Mouse (Mus musculus) CH12.LX (cell line): ENCODE measurements at regions not wholly inside any gene's neighbourhood (a gene's known extent, or its start where the extent isn't known, plus 50 kb on each side); places are given as distances from the start of the nearest gene placed in this dataset.

Source experiments
- DNase-seq: peaks from one replicate; pipeline ENCODE4 v3.0.0-alpha.2; 2013; ENCODE audit errors: extremely low read depth
- H3K27ac ChIP-seq: 2 replicates; pipeline ENCODE4 v1.5.1; 2012; ENCODE audit warnings: low read depth, mild to moderate bottlenecking, control low read depth, moderate library complexity; ENCODE audit not compliant: insufficient read depth
- H3K27me3 ChIP-seq: replicated peaks from 2 replicates; pipeline ENCODE3; 2012; ENCODE audit warnings: inconsistent platforms
- H3K36me3 ChIP-seq, 2 experiments: replicated peaks in 1 of 2; 2 replicates each; pipeline versions ENCODE3 to v1.6.1; 2012; ENCODE audit warnings: inconsistent platforms in 1 of 2, low read length in 1 of 2, mild to moderate bottlenecking in 1 of 2, mixed read lengths in 1 of 2, moderate library complexity in 1 of 2; ENCODE audit not compliant: control insufficient read depth in 1 of 2, insufficient read depth in 1 of 2
- H3K4me1 ChIP-seq, 2 experiments: 2 replicates each; pipeline ENCODE4 v1.6.1; 2012; ENCODE audit warnings: inconsistent platforms in 1 of 2, moderate library complexity in 1 of 2; ENCODE audit not compliant: insufficient read depth in 2 of 2, control insufficient read depth in 1 of 2
- H3K4me2 ChIP-seq: 2 replicates; pipeline ENCODE4 v1.6.1; 2012; ENCODE audit warnings: low read depth, mild to moderate bottlenecking, control low read depth; ENCODE audit not compliant: poor library complexity, insufficient read depth, severe bottlenecking
- H3K4me3 ChIP-seq, 3 experiments: fragments of 150-350 bp in 1 of 3; sonication (generic) in 1 of 3; replicated peaks in 1 of 3; 2 replicates each; pipeline versions ENCODE3 to v1.5.1; 2011 to 2012; ENCODE audit warnings: low read depth in 2 of 3, low read length in 2 of 3, mild to moderate bottlenecking in 2 of 3, moderate library complexity in 2 of 3, control low read depth in 1 of 3, improper control_type of control experiment in 1 of 3, inconsistent platforms in 1 of 3, mixed read lengths in 1 of 3; ENCODE audit not compliant: poor library complexity in 1 of 3
- H3K79me2 ChIP-seq: replicated peaks from 2 replicates; pipeline ENCODE4 v1.6.1; 2012; ENCODE audit warnings: mild to moderate bottlenecking, moderate library complexity; ENCODE audit not compliant: control insufficient read depth, poor library complexity, insufficient read depth, severe bottlenecking; ENCODE audit errors: extremely low read depth
- H3K9ac ChIP-seq: 2 replicates; pipeline ENCODE4 v1.6.1; 2012; ENCODE audit warnings: low read depth, mild to moderate bottlenecking, control low read depth, moderate library complexity; ENCODE audit not compliant: insufficient read depth
- H3K9me3 ChIP-seq: replicated peaks from 2 replicates; pipeline ENCODE3; 2012; ENCODE audit warnings: low read length, inconsistent platforms, mixed read lengths
- BHLHE40 ChIP-seq: IDR thresholded peaks from 2 replicates; pipeline ENCODE4 v1.6.1; 2011; ENCODE audit warnings: mild to moderate bottlenecking, low read depth, low read length, improper control_type of control experiment
- CHD1 ChIP-seq: IDR thresholded peaks from 2 replicates; pipeline ENCODE4 v1.6.1; 2012; ENCODE audit warnings: low read depth, low read length, improper control_type of control experiment, inconsistent platforms
- CHD2 ChIP-seq: IDR thresholded peaks from 2 replicates; pipeline ENCODE4 v1.6.1; 2011; ENCODE audit warnings: low read length, improper control_type of control experiment
- CTCF ChIP-seq, 2 experiments: IDR thresholded peaks in 1 of 2; conservative IDR thresholded peaks in 1 of 2; 2 replicates each; pipeline ENCODE4 v1.5.1; 2011 to 2012; ENCODE audit warnings: low read depth in 2 of 2, low read length in 2 of 2, improper control_type of control experiment in 1 of 2, inconsistent platforms in 1 of 2, mild to moderate bottlenecking in 1 of 2, moderate library complexity in 1 of 2
- E2F4 ChIP-seq: IDR thresholded peaks from 2 replicates; pipeline ENCODE4 v1.6.1; 2011; ENCODE audit warnings: low read depth, low read length, improper control_type of control experiment; ENCODE audit not compliant: insufficient replicate concordance
- ELF1 ChIP-seq: IDR thresholded peaks from 2 replicates; pipeline ENCODE4 v1.6.1; 2014; ENCODE audit warnings: low read depth, mild to moderate bottlenecking, inconsistent platforms, low read length, improper control_type of control experiment
- EP300 ChIP-seq: IDR thresholded peaks from 2 replicates; pipeline ENCODE4 v1.6.1; 2011; ENCODE audit warnings: low read length, improper control_type of control experiment
- ETS1 ChIP-seq: conservative IDR thresholded peaks from 2 replicates; pipeline ENCODE4 v1.6.1; 2012; ENCODE audit warnings: low read depth, mild to moderate bottlenecking, inconsistent platforms, low read length, improper control_type of control experiment, moderate library complexity
- GABPA ChIP-seq: IDR thresholded peaks from 2 replicates; pipeline ENCODE4 v1.6.1; 2012; ENCODE audit warnings: low read depth, low read length, improper control_type of control experiment, inconsistent platforms; ENCODE audit not compliant: insufficient replicate concordance
- IRF4 ChIP-seq: IDR thresholded peaks from 2 replicates; pipeline ENCODE4 v1.6.1; 2014; ENCODE audit warnings: low read depth, mild to moderate bottlenecking, inconsistent platforms, low read length, improper control_type of control experiment
- JUN ChIP-seq: IDR thresholded peaks from 2 replicates; pipeline ENCODE4 v1.6.1; 2011; ENCODE audit warnings: low read depth, mild to moderate bottlenecking, low read length, improper control_type of control experiment, moderate library complexity; ENCODE audit not compliant: insufficient read depth
- JUND ChIP-seq: conservative IDR thresholded peaks from 2 replicates; pipeline ENCODE4 v1.6.1; 2011; ENCODE audit warnings: low read depth, low read length, improper control_type of control experiment
- MAFK ChIP-seq: IDR thresholded peaks from 2 replicates; pipeline ENCODE4 v1.6.1; 2011; ENCODE audit warnings: low read length, improper control_type of control experiment; ENCODE audit not compliant: insufficient replicate concordance
- MAX ChIP-seq: IDR thresholded peaks from 2 replicates; pipeline ENCODE4 v1.6.1; 2011; ENCODE audit warnings: low read length, improper control_type of control experiment
- MAZ ChIP-seq: IDR thresholded peaks from 2 replicates; pipeline ENCODE4 v1.6.1; 2012; ENCODE audit warnings: low read depth, mild to moderate bottlenecking, inconsistent platforms, low read length, improper control_type of control experiment, moderate library complexity
- MEF2A ChIP-seq: IDR thresholded peaks from 2 replicates; pipeline ENCODE4 v1.6.1; 2014; ENCODE audit warnings: low read depth, mild to moderate bottlenecking, inconsistent platforms, low read length, improper control_type of control experiment, borderline replicate concordance
- MXI1 ChIP-seq: IDR thresholded peaks from 2 replicates; pipeline ENCODE4 v1.6.1; 2011; ENCODE audit warnings: mild to moderate bottlenecking, low read depth, low read length, improper control_type of control experiment
- MYC ChIP-seq: IDR thresholded peaks from 2 replicates; pipeline ENCODE4 v1.6.1; 2011; ENCODE audit warnings: low read depth, mild to moderate bottlenecking, improper control_type of control experiment, low read length
- PAX5 ChIP-seq: IDR thresholded peaks from 2 replicates; pipeline ENCODE4 v1.6.1; 2012; ENCODE audit warnings: low read length, inconsistent platforms, mixed read lengths
- POLR2A ChIP-seq: IDR thresholded peaks from 2 replicates; pipeline ENCODE4 v1.6.1; 2011; ENCODE audit warnings: low read depth, mild to moderate bottlenecking, improper control_type of control experiment, low read length
- RAD21 ChIP-seq: IDR thresholded peaks from 2 replicates; pipeline ENCODE4 v1.6.1; 2011; ENCODE audit warnings: low read depth, mild to moderate bottlenecking, low read length, improper control_type of control experiment, moderate library complexity
- RCOR1 ChIP-seq: conservative IDR thresholded peaks from 2 replicates; pipeline ENCODE4 v1.6.1; 2012; ENCODE audit warnings: low read depth, mild to moderate bottlenecking, inconsistent platforms, low read length, improper control_type of control experiment
- SIN3A ChIP-seq: IDR thresholded peaks from 2 replicates; pipeline ENCODE4 v1.6.1; 2012; ENCODE audit warnings: low read length, improper control_type of control experiment, inconsistent platforms
- TBP ChIP-seq: conservative IDR thresholded peaks from 2 replicates; pipeline ENCODE4 v1.6.1; 2011; ENCODE audit warnings: low read depth, low read length, improper control_type of control experiment
- TCF12 ChIP-seq: IDR thresholded peaks from 2 replicates; pipeline ENCODE4 v1.6.1; 2014; ENCODE audit warnings: low read depth, mild to moderate bottlenecking, inconsistent platforms, low read length, improper control_type of control experiment
- UBTF ChIP-seq: IDR thresholded peaks from 2 replicates; pipeline ENCODE4 v1.6.1; 2012; ENCODE audit warnings: low read depth, mild to moderate bottlenecking, inconsistent platforms, low read length, improper control_type of control experiment, moderate library complexity
- USF2 ChIP-seq: conservative IDR thresholded peaks from 2 replicates; pipeline ENCODE4 v1.6.1; 2011; ENCODE audit warnings: low read depth, low read length, improper control_type of control experiment
- ZC3H11A ChIP-seq: IDR thresholded peaks from 2 replicates; pipeline ENCODE4 v1.6.1; 2012; ENCODE audit warnings: low read depth, mild to moderate bottlenecking, inconsistent platforms, low read length, improper control_type of control experiment
- ZKSCAN1 ChIP-seq: IDR thresholded peaks from 2 replicates; pipeline ENCODE4 v1.6.1; 2012; ENCODE audit warnings: low read depth, inconsistent platforms, low read length, improper control_type of control experiment, borderline replicate concordance
- ZMIZ1 ChIP-seq: IDR thresholded peaks from 2 replicates; pipeline ENCODE4 v1.6.1; 2012; ENCODE audit warnings: low read depth, mild to moderate bottlenecking, inconsistent platforms, low read length, improper control_type of control experiment
- ZNF384 ChIP-seq: IDR thresholded peaks from 2 replicates; pipeline ENCODE4 v1.6.1; 2012; ENCODE audit warnings: low read depth, low read length, improper control_type of control experiment, inconsistent platforms
- dilution Hi-C: fragments of 300-500 bp; cut with MboI; formaldehyde crosslinking; loops from 2 replicates; pipeline ENCODE4 v1.14.3; 2020; ENCODE audit warnings: low sequenced_read_pairs; ENCODE audit not compliant: extremely low pct_unique_long_range_greater_than_20kb, extremely low pct_ligation_motif_present
- in situ Hi-C: fragments of 300-500 bp; cut with MboI; formaldehyde crosslinking; loops from 3 replicates; pipeline ENCODE4 v1.14.3; 2019; ENCODE audit warnings: low sequenced_read_pairs, low pct_ligation_motif_present, low pct_unique_long_range_greater_than_20kb, mixed read lengths

DNA sequence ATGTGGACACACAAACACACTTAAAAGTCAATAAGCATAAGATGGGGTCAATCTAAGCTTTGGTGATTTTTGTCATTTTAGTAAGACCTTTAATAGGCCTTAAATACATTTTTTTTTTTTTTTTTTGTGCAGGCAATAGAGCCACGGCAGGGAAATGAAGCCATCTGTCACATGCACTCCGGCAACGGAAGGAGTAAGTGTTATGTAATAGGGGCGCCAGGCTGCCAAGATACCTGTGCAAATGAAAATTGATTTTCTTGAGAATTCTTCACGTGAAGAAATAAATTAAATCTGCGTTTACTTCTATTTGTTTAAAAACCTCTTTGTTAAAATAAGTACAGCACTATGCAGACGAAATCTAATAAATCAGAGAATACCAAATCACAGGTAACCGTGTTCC lies 54.6 kb upstream of the Card11 start:
- Histone ChIP-seq H3K4me1 (peaks cover 6 to 22% of the 10 kb centered on the region in 2 experiments), H3K36me3 (no peaks in the 10 kb centered on the region), H3K9me3 (peaks cover 26% of the 10 kb centered on the region), H3K27ac (no peak overlapping the region), H3K9ac (no peak overlapping the region), H3K4me3 (no peak overlapping the region), H3K4me2 (no peak overlapping the region), H3K27me3 (no peaks in the 10 kb centered on the region), H3K79me2 (no peaks in the 10 kb centered on the region)
- DNase-seq, result no peak
- in situ Hi-C loops, result no loop called here
- dilution Hi-C loops, result no loop called here
- no peak for TF ChIP-seq JUN
- no peak for TF ChIP-seq ZC3H11A
- no peak for TF ChIP-seq MEF2A
- TF ChIP-seq RCOR1, result no peak
- no peak for TF ChIP-seq TBP
- TF ChIP-seq ETS1, result no peak
- TF ChIP-seq MYC, result no peak
- TF ChIP-seq SIN3A, result no peak
- TF ChIP-seq JUND, result no peak
- no peak for TF ChIP-seq ELF1
- TF ChIP-seq RAD21, result no peak
- no peak for TF ChIP-seq MAZ

DNA sequence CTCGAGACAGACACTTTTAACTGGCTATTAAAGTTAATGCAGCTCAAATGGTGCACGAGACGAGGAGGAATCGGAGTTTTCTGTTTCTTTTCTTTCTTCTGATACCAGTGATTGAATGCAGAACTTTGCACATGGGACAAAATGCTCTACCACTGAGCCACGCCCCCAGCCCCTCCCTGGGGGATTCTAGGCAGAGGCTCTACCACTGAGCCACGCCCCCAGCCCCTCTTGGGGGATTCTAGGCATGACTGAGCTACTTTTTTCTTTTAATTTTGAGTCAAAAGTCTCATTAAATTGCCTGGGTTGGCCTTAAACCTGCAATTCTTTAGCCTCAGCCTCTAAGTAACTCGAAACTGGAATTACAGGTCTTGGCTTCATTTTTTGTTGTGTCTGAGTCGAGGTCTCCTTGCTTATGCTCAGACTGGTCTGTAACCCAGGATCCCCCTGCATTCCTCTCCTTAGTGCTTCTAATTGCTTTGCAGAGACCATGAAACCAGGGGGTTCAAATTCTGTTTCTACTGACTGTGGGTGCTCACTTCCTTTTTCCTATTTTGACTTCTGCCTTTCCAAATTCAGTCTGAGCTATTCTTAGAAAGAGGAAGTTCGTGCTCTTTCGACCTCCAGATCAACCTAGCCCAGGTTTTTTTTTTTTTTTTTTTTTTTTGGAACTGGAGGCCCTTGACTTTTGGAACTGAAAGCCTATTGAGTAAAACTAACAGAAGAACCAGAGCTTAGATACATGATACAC lies 55.4 kb upstream of the Card11 start:
- Histone ChIP-seq H3K4me1 (peaks cover 6 to 22% of the 10 kb centered on the region in 2 experiments), H3K4me2 (peak overlapping the region; percentile 37; the same call in 1 of the 2 replicates), H3K27me3 (no peaks in the 10 kb centered on the region), H3K9me3 (peaks cover 26% of the 10 kb centered on the region), H3K27ac (peak overlapping the region; percentile 98), H3K79me2 (no peaks in the 10 kb centered on the region), H3K4me3 (no peak overlapping the region), H3K36me3 (no peaks in the 10 kb centered on the region), H3K9ac (peak overlapping the region; percentile 30; the same call in 1 of the 2 replicates)
- dilution Hi-C loops, result no loop called here
- in situ Hi-C loops, result no loop called here
- DNase-seq, result peak; percentile 92
- TF ChIP-seq PAX5 (no peak), RAD21 (no peak; the same call in none of the 2 replicates), USF2 (no peak), ZNF384 (peak; percentile 99), RCOR1 (0 out of 2 replicates have a peak, but pooled peaks have one; percentile 15), TBP (no peak), MAX (0 out of 2 replicates have a peak, but pooled peaks have one; percentile 42), E2F4 (no peak), UBTF (no peak; the same call in 1 of the 2 replicates), MAZ (peak; percentile 59; the same call in 1 of the 2 replicates), MAFK (peak; percentile 63; the same call in 1 of the 2 replicates), ZMIZ1 (no peak), POLR2A (no peak), CHD2 (peak; percentile 62; the same call in 1 of the 2 replicates), IRF4 (peak; percentile 88), ETS1 (peak; percentile 80), MXI1 (peak; percentile 59; the same call in 1 of the 2 replicates), TCF12 (peak; percentile 57; the same call in 1 of the 2 replicates), CHD1 (no peak), JUN (no peak), CTCF (conservative IDR thresholded peaks at IDR 0.05 in 1 of 2, IDR thresholded peaks at IDR 0.05 in 1 of 2; ENCODE audit: low read depth in 2 of 2, low read length in 2 of 2) (no peak), BHLHE40 (peak; percentile 65), ZKSCAN1 (no peak), GABPA (no peak), ZC3H11A (no peak), EP300 (peak; percentile 95), ELF1 (0 out of 2 replicates have a peak, but pooled peaks have one; percentile 29)
